Mouse (Mus musculus) ES-E14 (cell line): ENCODE data around the gene Zbtb8a. TPM values are rescaled to one million over a fixed set of nuclear protein-coding genes. Genes with fewer than 3 reads are reported as not detected.
A peak's percentile ranks its signal among the peaks of the same experiment; 100 is the strongest.
"Not testable (repeated sequence)": the region's sequence is repeated elsewhere in the genome, so short reads cannot be mapped to it uniquely, and the experiment has no call there.

Source experiments
- DNase-seq: peaks from one replicate; pipeline ENCODE4 v3.0.0-alpha.2; 2013; ENCODE audit warnings: low read depth, low spot score
- H3K27ac ChIP-seq: 2 replicates; pipeline ENCODE4 v1.5.1; 2012; ENCODE audit warnings: low read depth, mild to moderate bottlenecking, low read length, moderate library complexity, mixed read lengths; ENCODE audit not compliant: poor library complexity, insufficient read depth, severe bottlenecking
- H3K36me3 ChIP-seq: 2 replicates; pipeline ENCODE4 v1.6.1; 2012; ENCODE audit warnings: mild to moderate bottlenecking, low read length, moderate library complexity, mixed read lengths; ENCODE audit not compliant: control insufficient read depth, poor library complexity, insufficient read depth, severe bottlenecking
- H3K4me1 ChIP-seq, 2 experiments: fragments of 150-350 bp in 1 of 2; sonication (generic) in 1 of 2; 2 replicates each; pipeline ENCODE4 v1.6.1; 2012; ENCODE audit warnings: low read length in 2 of 2, mild to moderate bottlenecking in 1 of 2, mixed read lengths in 1 of 2; ENCODE audit not compliant: control insufficient read depth in 2 of 2, insufficient read depth in 2 of 2, poor library complexity in 1 of 2
- H3K4me3 ChIP-seq, 2 experiments: fragments of 150-350 bp in 1 of 2; sonication (generic) in 1 of 2; 2 replicates each; pipeline ENCODE4 v1.5.1; 2012; ENCODE audit warnings: low read length in 2 of 2, low read depth in 1 of 2, mild to moderate bottlenecking in 1 of 2, mixed read lengths in 1 of 2; ENCODE audit not compliant: insufficient read depth in 1 of 2, poor library complexity in 1 of 2, severe bottlenecking in 1 of 2
- H3K9ac ChIP-seq: 2 replicates; pipeline ENCODE4 v1.6.1; 2012; ENCODE audit warnings: low read depth, mild to moderate bottlenecking, low read length, mixed read lengths; ENCODE audit not compliant: poor library complexity, insufficient read depth, severe bottlenecking
- H3K9me3 ChIP-seq: fragments of 150-350 bp; sonication (generic); 2 replicates; pipeline ENCODE4 v1.6.1; 2012; ENCODE audit warnings: low read depth, mild to moderate bottlenecking, low read length; ENCODE audit not compliant: control insufficient read depth, insufficient read depth
- CHD2 ChIP-seq: IDR thresholded peaks from 2 replicates; pipeline ENCODE4 v1.6.1; 2014; ENCODE audit warnings: mild to moderate bottlenecking, low read depth, low read length, inconsistent platforms
- HCFC1 ChIP-seq: IDR thresholded peaks from 2 replicates; pipeline ENCODE4 v1.6.1; 2012; ENCODE audit warnings: low read length, inconsistent platforms, borderline replicate concordance; ENCODE audit not compliant: insufficient read depth
- MAFK ChIP-seq: IDR thresholded peaks from 2 replicates; pipeline ENCODE4 v1.6.1; 2014; ENCODE audit warnings: mild to moderate bottlenecking, low read depth, low read length, inconsistent platforms; ENCODE audit not compliant: insufficient read depth
- ZC3H11A ChIP-seq: IDR thresholded peaks from 2 replicates; pipeline ENCODE4 v1.6.1; 2012; ENCODE audit warnings: low read depth, mild to moderate bottlenecking, inconsistent platforms, low read length, borderline replicate concordance
- ZNF384 ChIP-seq: IDR thresholded peaks from 2 replicates; pipeline ENCODE4 v1.6.1; 2012; ENCODE audit warnings: low read depth, low read length, inconsistent platforms
- in situ Hi-C, 2 experiments: fragments of 600-800 bp; cut with MboI; formaldehyde crosslinking; loops; one replicate each; pipeline ENCODE4 v1.15.1; 2025; ENCODE audit warnings: low sequenced_read_pairs in 2 of 2, inconsistent platforms in 1 of 2; ENCODE audit not compliant: unreplicated experiment in 2 of 2
- total RNA-seq: library from RNA; depleted of rRNA; stranded (reverse); fragments of 300-350 nt; gene quantifications from 2 replicates; pipeline ENCODE4 v1.2.3, GENCODE M21; 2012

Gene Zbtb8a
- total RNA-seq, 1 experiment, result 25.3 TPM

- H3K4me1 ChIP-seq, result peaks cover 0 to 2% of the 10 kb centered on the region in 2 experiments; a peak in 1 of 4 replicates
- no peak overlapping the region for H3K4me3 ChIP-seq
- TF ChIP-seq ZNF384 (no peak), CHD2 (no peak), MAFK (no peak), ZC3H11A (no peak), HCFC1 (no peak)
- H3K9me3 ChIP-seq, result no peaks in the 10 kb centered on the region
- DNase-seq, result no peak
- in situ Hi-C loops, result no loop called here
- H3K9ac ChIP-seq, result no peak overlapping the region
- H3K36me3 ChIP-seq, result no peaks in the 10 kb centered on the region
- no peak overlapping the region for H3K27ac ChIP-seq
Measured at GRCm38 (mm10) chr4:129410991-129411390, 33.1 kb upstream of the Zbtb8a start.

- DNase-seq, H3K4me3 ChIP-seq, H3K9ac ChIP-seq, H3K36me3 ChIP-seq, H3K27ac ChIP-seq, in situ Hi-C loops, H3K9me3 ChIP-seq, H3K4me1 ChIP-seq: not testable (repeated sequence)
Measured at GRCm38 (mm10) chr4:129410532-129410931, 32.6 kb upstream of the Zbtb8a start.

GRCm38 (mm10) chr4:129406447-129406846 lies 28.5 kb upstream of the Zbtb8a start:
- in situ Hi-C loops, result no loop called here
- Histone ChIP-seq H3K27ac (no peak overlapping the region), H3K4me3 (peak overlapping the region; percentile 33 to 49; a peak in 2 of 4 replicates), H3K36me3 (no peaks in the 10 kb centered on the region), H3K4me1 (peaks cover 0 to 2% of the 10 kb centered on the region in 2 experiments; a peak in 1 of 4 replicates), H3K9ac (peak overlapping the region; percentile 12; the same call in 1 of the 2 replicates), H3K9me3 (no peaks in the 10 kb centered on the region)
- no peak for TF ChIP-seq CHD2
- TF ChIP-seq ZC3H11A, result no peak
- TF ChIP-seq MAFK, result no peak
- TF ChIP-seq HCFC1, result no peak
- TF ChIP-seq ZNF384, result no peak
- DNase-seq, result peak; percentile 47

GRCm38 (mm10) chr4:129399813-129400212 lies 21.9 kb upstream of the Zbtb8a start:
- no peaks in the 10 kb centered on the region for H3K36me3 ChIP-seq
- H3K9me3 ChIP-seq, result no peaks in the 10 kb centered on the region
- no peak overlapping the region for H3K9ac ChIP-seq
- DNase-seq, result no peak
- TF ChIP-seq MAFK (no peak), ZNF384 (no peak), ZC3H11A (no peak), CHD2 (no peak), HCFC1 (no peak)
- peaks cover 1 to 6% of the 10 kb centered on the region in 2 experiments; a peak in 2 of 4 replicates for H3K4me1 ChIP-seq
- in situ Hi-C loops, result no loop called here
- H3K4me3 ChIP-seq, result no peak overlapping the region
- no peak overlapping the region for H3K27ac ChIP-seq

- TF ChIP-seq ZNF384 (no peak), MAFK (no peak), ZC3H11A (no peak), CHD2 (no peak), HCFC1 (no peak)
- peaks cover 7 to 18% of the 10 kb centered on the region in 2 experiments; a peak in 3 of 4 replicates for H3K4me1 ChIP-seq
- H3K4me3 ChIP-seq, result no peak overlapping the region
- no peaks in the 10 kb centered on the region for H3K36me3 ChIP-seq
- H3K27ac ChIP-seq, result no peak overlapping the region
- in situ Hi-C loops, result no loop called here
- no peak overlapping the region for H3K9ac ChIP-seq
- no peaks in the 10 kb centered on the region for H3K9me3 ChIP-seq
- no peak for DNase-seq
Measured at GRCm38 (mm10) chr4:129396960-129397359, 19.0 kb upstream of the Zbtb8a start.
